Mouse (Mus musculus) embryo, embryonic 9.5 days (tissue): ENCODE results near the gene Spdye4a.
A peak's percentile ranks its signal among the peaks of the same experiment; 100 is the strongest.

ENCODE experiments used
- DNase-seq: peaks from one replicate; pipeline ENCODE4 v3.0.0-alpha.2; 2017; ENCODE audit errors: extremely low spot score

The Spdye4a gene

GRCm38 (mm10) chr5:143226790-143227189 lies at the start of gene Spdye4a:
Gene Spdye4a (minus strand): TSS chr5:143226890.
- DNase-seq = no peak

- no peak for DNase-seq
Measured at GRCm38 (mm10) chr5:143275761-143276160, 49.1 kb upstream of the Spdye4a start.

DNA sequence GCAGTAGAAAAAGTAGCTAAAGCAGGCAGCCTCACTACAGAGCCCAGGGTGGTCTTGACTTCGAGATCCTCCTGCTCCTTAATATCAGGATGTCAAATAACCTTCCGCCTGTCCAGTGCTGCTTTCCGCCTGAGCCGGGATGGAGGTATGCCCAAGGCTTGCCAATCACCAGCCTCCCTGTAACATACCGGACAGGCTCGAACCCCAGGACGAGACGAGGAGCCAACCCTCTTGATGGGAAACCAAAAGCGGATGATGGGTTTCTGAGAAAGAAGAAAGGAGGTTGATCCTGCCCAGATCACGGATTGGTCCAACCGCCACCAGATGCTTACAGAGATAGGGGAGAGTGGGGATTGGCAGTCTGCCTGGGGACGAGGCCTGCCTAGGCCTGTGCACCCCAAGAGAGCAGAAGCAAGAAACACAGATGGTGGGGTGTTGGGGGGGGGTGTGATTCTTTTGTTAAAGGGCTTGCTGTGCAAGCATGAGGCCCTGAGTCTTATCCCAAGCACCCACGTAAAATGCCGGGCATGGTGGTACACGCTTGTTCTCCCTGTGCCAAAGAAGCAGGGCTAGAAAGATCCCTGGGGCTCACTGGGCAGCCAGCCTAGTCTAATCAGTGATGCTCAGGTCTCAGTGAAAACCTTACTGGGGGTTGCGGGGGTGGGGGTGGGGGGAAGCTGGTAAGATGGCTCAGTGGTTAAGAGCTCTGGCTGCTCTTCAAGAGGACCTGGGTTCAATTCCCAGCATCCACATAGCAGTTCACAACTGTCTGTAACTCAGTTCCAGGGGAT lies 46.0 kb upstream of the Spdye4a start:
- DNase-seq = no peak

DNA sequence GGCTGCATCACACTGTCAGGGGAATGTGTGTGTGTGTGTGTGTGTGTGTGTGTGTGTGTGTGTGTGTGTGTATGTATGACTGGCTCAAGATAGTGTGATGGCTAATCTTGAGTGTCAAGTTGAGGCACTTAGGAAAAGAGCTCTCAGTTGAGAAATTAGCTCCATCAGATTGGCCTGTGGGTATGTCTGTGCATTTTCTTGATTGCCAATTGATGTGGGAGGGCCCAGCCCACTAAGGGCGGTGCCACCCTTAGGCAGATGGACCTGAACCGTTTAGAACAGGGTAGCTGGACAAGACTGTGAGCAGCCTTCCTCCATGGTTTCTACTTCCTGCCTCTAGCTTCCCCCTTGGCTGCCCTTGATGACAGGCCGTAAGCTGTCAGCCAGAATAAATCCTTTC lies 45.4 kb upstream of the Spdye4a start:
- no peak for DNase-seq

- no peak for DNase-seq
Measured at GRCm38 (mm10) chr5:143271642-143272041, 45.0 kb upstream of the Spdye4a start.

- DNase-seq = no peak
Measured at GRCm38 (mm10) chr5:143270151-143270519, 43.4 kb upstream of the Spdye4a start.

- peak; percentile 65 for DNase-seq
Measured at GRCm38 (mm10) chr5:143269363-143270150, 42.9 kb upstream of the Spdye4a start, which contains the start of gene Zfp316. Gene Zfp316 (minus strand): TSS chr5:143270022.

- DNase-seq = no peak
Measured at GRCm38 (mm10) chr5:143268985-143269362, 42.3 kb upstream of the Spdye4a start.

DNA sequence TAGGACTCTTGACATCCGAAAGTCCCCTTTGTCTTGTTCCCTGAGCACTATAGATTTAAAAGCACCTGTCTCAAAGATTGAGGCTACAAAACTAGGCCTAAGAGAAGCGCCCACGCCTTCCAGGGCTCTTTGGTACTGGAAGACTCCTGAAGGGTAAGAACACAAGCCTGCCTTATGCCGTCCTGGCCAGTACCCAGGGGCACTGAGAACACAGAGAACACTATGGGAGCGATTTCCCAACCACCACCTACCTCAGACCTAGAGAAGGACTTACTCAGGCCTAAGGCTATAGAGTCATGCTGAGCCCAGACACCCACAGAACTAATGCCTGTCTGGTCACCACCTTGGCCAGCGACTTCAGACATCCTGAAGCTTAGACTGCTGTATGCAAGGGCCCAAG lies 40.1 kb upstream of the Spdye4a start:
- DNase-seq = no peak

- no peak for DNase-seq
Measured at GRCm38 (mm10) chr5:143265409-143265808, 38.7 kb upstream of the Spdye4a start.

GRCm38 (mm10) chr5:143264689-143265088 lies 38.0 kb upstream of the Spdye4a start:
- no peak for DNase-seq

- no peak for DNase-seq
Measured at GRCm38 (mm10) chr5:143261636-143262035, 34.9 kb upstream of the Spdye4a start.

DNA sequence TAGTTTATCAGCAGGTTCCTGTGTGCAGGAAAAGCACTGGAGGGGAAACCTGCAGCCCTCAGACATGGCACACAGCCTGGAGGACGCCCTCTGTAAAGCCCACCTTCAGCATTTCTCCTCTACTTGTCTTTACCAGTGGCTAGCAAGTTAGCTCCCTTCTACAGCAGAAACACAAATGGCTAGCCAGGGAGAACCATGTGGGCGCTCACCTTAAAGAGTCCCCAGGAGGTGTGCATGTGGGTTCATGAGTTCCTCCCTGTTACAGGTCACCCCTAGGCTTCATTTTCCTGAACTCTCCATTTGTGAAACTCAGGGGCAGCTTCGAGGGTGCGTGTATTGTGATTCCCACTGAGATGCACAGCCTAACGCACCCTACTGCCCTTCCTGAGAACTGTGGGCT lies 29.1 kb upstream of the Spdye4a start:
- no peak for DNase-seq

DNA sequence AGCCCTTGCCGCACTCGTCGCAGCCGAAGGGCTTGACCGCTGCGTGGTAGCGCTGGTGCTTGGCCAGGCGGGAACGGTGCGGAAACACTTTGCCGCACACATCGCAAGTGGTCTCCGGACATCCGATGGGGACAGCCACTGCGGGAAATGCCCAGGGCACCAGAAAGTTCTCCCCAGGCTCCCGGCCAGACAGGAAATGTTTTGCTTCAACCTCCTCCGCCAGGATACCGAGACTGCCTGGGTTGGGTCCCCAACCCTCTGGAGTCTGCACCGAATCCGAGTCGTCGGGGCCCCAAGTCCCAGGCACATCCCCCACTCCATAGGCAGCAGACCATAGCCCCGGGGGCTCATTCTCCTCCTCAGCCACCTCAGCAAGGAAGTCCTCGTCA lies 28.4 kb upstream of the Spdye4a start:
- DNase-seq = no peak

- peak; percentile 30 for DNase-seq
Measured at GRCm38 (mm10) chr5:143254487-143255130, 27.9 kb upstream of the Spdye4a start.

DNA sequence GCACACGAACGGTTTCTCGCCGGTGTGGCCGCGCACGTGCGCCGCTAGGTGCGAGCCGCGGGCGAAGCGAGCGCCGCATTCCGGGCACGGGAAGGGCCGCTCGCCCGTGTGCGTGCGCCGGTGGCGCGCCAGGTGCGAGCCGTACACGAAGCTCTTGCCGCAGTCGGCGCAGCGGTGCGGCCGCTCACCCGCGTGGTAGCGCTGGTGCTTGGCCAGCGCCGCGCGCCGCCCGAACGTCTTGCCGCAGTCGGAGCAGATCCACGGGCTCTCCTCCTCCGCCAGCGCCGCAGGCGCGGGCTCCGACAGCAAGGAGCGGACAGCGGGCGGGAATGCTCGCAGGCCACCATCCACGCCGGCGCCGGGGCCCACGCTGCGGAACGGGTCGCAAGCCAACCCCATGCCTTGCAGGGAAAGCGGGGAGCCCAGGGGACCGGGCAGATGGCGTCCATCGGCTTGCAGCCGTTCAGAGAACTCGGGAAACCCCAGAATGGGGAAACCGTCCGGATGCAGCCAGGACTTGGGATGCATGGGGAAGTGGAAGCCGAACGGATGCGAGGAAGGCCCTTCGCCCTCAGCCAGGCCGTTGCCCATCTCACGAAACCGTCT lies 27.3 kb upstream of the Spdye4a start:
- peak; percentile 51 for DNase-seq

DNA sequence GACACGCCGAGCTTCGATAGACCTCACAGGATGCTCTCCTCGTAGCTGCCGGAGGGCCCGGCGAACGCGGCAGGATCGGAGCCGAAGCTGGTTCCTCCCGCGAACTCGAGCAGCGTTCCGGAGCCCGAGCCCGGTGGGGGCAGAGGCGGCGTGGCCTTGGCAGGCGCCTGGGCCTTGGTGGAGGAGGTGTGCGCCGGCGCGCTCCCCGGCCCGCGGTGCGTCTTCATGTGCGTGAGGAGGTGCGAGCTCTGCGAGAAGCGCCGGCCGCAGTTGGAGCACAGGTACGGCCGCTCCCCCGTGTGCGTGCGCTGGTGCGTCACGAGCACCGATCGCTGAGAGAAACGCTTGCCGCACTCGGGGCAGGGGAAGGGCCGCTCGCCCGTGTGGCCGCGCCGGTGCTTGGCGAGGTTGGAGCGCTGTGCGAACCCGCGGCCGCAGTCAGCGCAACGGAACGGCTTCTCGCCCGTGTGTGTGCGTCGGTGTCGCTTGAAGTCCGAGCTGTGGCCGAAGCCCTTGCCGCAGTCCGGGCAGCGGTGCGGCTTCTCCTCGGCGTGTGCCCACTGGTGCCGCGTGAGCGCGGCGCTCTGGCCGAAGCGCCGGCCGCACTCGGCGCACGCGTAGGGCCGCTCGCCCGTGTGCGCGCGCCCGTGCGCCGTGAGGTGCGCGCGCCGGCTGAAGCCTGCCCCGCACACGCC lies 26.6 kb upstream of the Spdye4a start:
- peak; percentile 42 for DNase-seq

DNA sequence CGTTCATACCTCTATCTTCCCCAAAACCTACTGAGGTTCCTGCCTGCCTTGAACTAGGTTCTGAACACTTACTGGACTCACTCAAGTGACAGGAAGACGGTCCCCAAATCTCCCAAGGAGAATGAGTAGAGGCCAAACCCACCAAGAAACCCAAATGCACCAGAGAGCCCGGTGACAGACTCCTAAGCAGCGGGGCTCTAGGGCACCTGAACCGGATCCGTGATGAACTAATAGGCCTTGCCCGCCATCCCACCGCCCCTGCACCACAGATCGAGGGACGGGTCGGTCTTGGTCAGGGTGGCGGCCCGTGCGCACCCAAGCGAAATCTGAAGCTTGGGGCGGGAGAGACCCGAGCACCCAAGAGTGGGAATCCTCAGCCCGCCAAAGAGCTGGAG lies 26.1 kb upstream of the Spdye4a start:
- DNase-seq = no peak

- no peak for DNase-seq
Measured at GRCm38 (mm10) chr5:143252039-143252438, 25.3 kb upstream of the Spdye4a start.

DNA sequence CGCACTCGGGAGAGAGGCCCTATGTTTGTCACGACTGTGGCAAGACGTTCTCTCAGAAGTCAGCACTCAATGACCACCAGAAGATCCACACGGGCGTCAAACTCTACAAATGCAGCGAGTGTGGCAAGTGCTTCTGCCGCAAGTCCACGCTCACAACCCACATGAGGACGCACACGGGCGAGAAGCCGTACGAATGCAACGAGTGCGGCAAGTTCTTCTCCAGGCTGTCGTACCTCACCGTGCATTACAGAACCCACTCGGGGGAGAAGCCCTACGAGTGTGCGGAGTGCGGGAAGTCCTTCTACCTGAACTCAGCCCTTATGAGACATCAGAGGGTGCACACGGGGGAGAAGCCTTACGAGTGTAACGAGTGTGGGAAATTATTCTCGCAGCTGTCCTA lies 18.2 kb upstream of the Spdye4a start:
- DNase-seq = no peak

GRCm38 (mm10) chr5:143236036-143236435 lies 9.3 kb upstream of the Spdye4a start:
- DNase-seq = no peak
